ENCODE assay signal across 36 mouse cellular contexts in genomic region chr7:132593762-132594161, GRCm38 (mm10). TPM values are rescaled to one million over a fixed set of nuclear protein-coding genes. Genes with fewer than 3 reads are reported as not detected.
"Had no signal": no experiment of that assay in that cellular context is flagged by ENCODE, and none has a peak within 500 bp of the region (broad histone marks: within the 10 kb centered on the region; RNA-seq: fewer than 3 reads in every experiment).

No protein-coding gene starts in this region.

- H3K27ac ChIP-seq: embryonic facial prominence, embryonic 10.5 days; embryonic facial prominence, embryonic 12.5 days; embryonic facial prominence, embryonic 13.5 days; embryonic facial prominence, embryonic 15.5 days; forebrain, embryonic 10.5 days; forebrain, embryonic 12.5 days; forebrain, embryonic 13.5 days; forebrain, embryonic 15.5 days; gastrocnemius, adult 2 months; heart, adult 2 months had no signal

- H3K9me3 ChIP-seq: embryonic facial prominence, embryonic 10.5 days; embryonic facial prominence, embryonic 12.5 days; embryonic facial prominence, embryonic 13.5 days; embryonic facial prominence, embryonic 15.5 days; forebrain, embryonic 10.5 days; forebrain, embryonic 12.5 days; forebrain, embryonic 13.5 days; forebrain, embryonic 15.5 days had no signal

- H3K36me3 ChIP-seq: embryonic facial prominence, embryonic 10.5 days; embryonic facial prominence, embryonic 12.5 days; embryonic facial prominence, embryonic 13.5 days; embryonic facial prominence, embryonic 15.5 days; forebrain, embryonic 10.5 days; forebrain, embryonic 12.5 days; forebrain, embryonic 15.5 days had no signal

- ATAC-seq: forebrain, embryonic 13.5 days; forebrain, embryonic 14.5 days; forebrain, embryonic 15.5 days; forebrain, embryonic 16.5 days; forebrain, postnatal 0 days had no signal

- H3K4me3 ChIP-seq: embryonic facial prominence, embryonic 10.5 days; embryonic facial prominence, embryonic 12.5 days; embryonic facial prominence, embryonic 13.5 days; embryonic facial prominence, embryonic 15.5 days; erythroblast, embryonic 14.5 days; forebrain, embryonic 10.5 days; forebrain, embryonic 12.5 days; forebrain, embryonic 13.5 days; forebrain, embryonic 15.5 days; gastrocnemius, adult 2 months; heart, adult 2 months had no signal

- DNase-seq: cerebellum, adult 8-10 months; cerebellum, adult 9-10 months; cerebellum, adult 9-11 months; cerebellum, postnatal 10 days; cerebellum, postnatal 14 days; cerebellum, postnatal 25 days; cerebellum, postnatal 36 days; embryo, embryonic 11 days; forebrain, postnatal 0 days; gastrocnemius, adult 2 months; gastrocnemius, postnatal 10 days; gastrocnemius, postnatal 14 days; gastrocnemius, postnatal 25 days; gastrocnemius, postnatal 36 days; heart, adult 11 months; heart, adult 18-20 months; heart, adult 2 months had no signal

RNA-seq across cellular contexts. Expression of gene Nkx1-2, which starts 5.7 kb away (rescaled TPM):
- total RNA-seq: forebrain, postnatal 0 days; gastrocnemius, adult 18-20 months; gastrocnemius, adult 2 months; gastrocnemius, adult 8-10 months; gastrocnemius, postnatal 10 days; gastrocnemius, postnatal 14 days; gastrocnemius, postnatal 25 days; gastrocnemius, postnatal 36 days; gastrocnemius, postnatal 4 days; granulocyte monocyte progenitor cell, adult 5-6 weeks; heart, adult 18-20 months; heart, adult 2 months; heart, adult 8-10 months had no signal
- polyA plus RNA-seq: embryonic facial prominence, embryonic 11.5 days; embryonic facial prominence, embryonic 13.5 days; embryonic facial prominence, embryonic 14.5 days; embryonic facial prominence, embryonic 15.5 days; erythroblast, embryonic 14.5 days; forebrain, embryonic 11.5 days; forebrain, embryonic 14.5 days; forebrain, postnatal 0 days; heart, adult 2 months had no signal
